Mouse (Mus musculus) hindbrain, embryonic 14.5 days (tissue): Measurements from ENCODE around the gene Ang6. TPM values are rescaled to one million over a fixed set of nuclear protein-coding genes. Genes with fewer than 3 reads are reported as not detected.
"Not testable (repeated sequence)": the region's sequence is repeated elsewhere in the genome, so short reads cannot be mapped to it uniquely, and the experiment has no call there.

Source experiments
- ATAC-seq: fragments of 200-750 bp; cut with Nextera tagmentation; 2 replicates; pipeline ENCODE4 v1.8.0; 2017; ENCODE audit warnings: moderate number of reproducible peaks, mild to moderate bottlenecking, moderate TSS enrichment, moderate library complexity; ENCODE audit not compliant: low FRiP score
- DNase-seq: peaks from one replicate; pipeline ENCODE4 v3.0.0-alpha.2; 2015; ENCODE audit warnings: low spot score
- H3K27ac ChIP-seq: fragments of 300-500 bp; sonication (generic); 2 replicates; pipeline ENCODE4 v1.5.1; 2014; ENCODE audit warnings: mild to moderate bottlenecking, moderate library complexity
- H3K27me3 ChIP-seq: fragments of 300-500 bp; sonication (generic); 2 replicates; pipeline ENCODE4 v1.6.1; 2014; ENCODE audit warnings: mild to moderate bottlenecking, low read length, mixed read lengths; ENCODE audit not compliant: control insufficient read depth, insufficient read depth
- H3K36me3 ChIP-seq: fragments of 300-500 bp; sonication (generic); replicated peaks from 2 replicates; pipeline ENCODE4 v1.6.1; 2014; ENCODE audit not compliant: control insufficient read depth, insufficient read depth
- H3K4me1 ChIP-seq: fragments of 300-500 bp; sonication (generic); replicated peaks from 2 replicates; pipeline ENCODE4 v1.6.1; 2014; ENCODE audit warnings: antibody characterized with exemption, low read length, mixed read lengths; ENCODE audit not compliant: control insufficient read depth, insufficient read depth
- H3K4me2 ChIP-seq: fragments of 300-500 bp; sonication (generic); replicated peaks from 2 replicates; pipeline ENCODE4 v1.6.1; 2014; ENCODE audit warnings: mild to moderate bottlenecking, moderate library complexity
- H3K4me3 ChIP-seq: fragments of 300-500 bp; sonication (generic); replicated peaks from 2 replicates; pipeline ENCODE4 v1.5.1; 2014; ENCODE audit warnings: mild to moderate bottlenecking, low read length
- H3K9ac ChIP-seq: fragments of 300-500 bp; sonication (generic); 2 replicates; pipeline ENCODE4 v1.6.1; 2014
- H3K9me3 ChIP-seq: fragments of 300-500 bp; sonication (generic); 2 replicates; pipeline ENCODE4 v1.6.1; 2016; ENCODE audit warnings: low read length; ENCODE audit not compliant: control insufficient read depth
- WGBS: fragments of 180-500 bp; shearing (Covaris S2); extraction: QIAGEN DNeasy Blood & Tissue Kit; methylation state at CpG from one replicate; pipeline ENCODE4 v1.1.7; 2014; 5-methylcytosine and 5-hydroxymethylcytosine counted together
- polyA plus RNA-seq: library from polyadenylated mRNA; unstranded; fragments of >200 nt; fragmentation: Nextera tagmentation; extraction: Ambion mirVana; gene quantifications from 2 replicates; pipeline ENCODE4 v1.2.1, GENCODE M21; 2014

The Ang6 gene
- polyA plus RNA-seq, 1 experiment from 2014 or later = not detected

GRCm38 (mm10) chr14:43983454-43983853, 18.6 kb downstream of the Ang6 start:
- Histone ChIP-seq H3K4me2 (no peak overlapping the region), H3K27ac (no peak overlapping the region), H3K27me3 (no peaks in the 10 kb centered on the region), H3K9ac (no peak overlapping the region), H3K4me3 (no peak overlapping the region), H3K9me3 (no peaks in the 10 kb centered on the region), H3K36me3 (no peaks in the 10 kb centered on the region), H3K4me1 (no peaks in the 10 kb centered on the region)
- ATAC-seq (no peak), DNase-seq (no peak)
- 69% methylated on average over 4 of the region's 4 CpGs for WGBS

GRCm38 (mm10) chr14:43956769-43957168, 45.3 kb downstream of the Ang6 start, which contains the start of gene Ang5:
Gene Ang5 (plus strand): TSS chr14:43957069.
- H3K27ac ChIP-seq, ATAC-seq, H3K9ac ChIP-seq, H3K36me3 ChIP-seq, H3K4me3 ChIP-seq, H3K4me1 ChIP-seq, H3K27me3 ChIP-seq, H3K4me2 ChIP-seq, DNase-seq, H3K9me3 ChIP-seq: not testable (repeated sequence)
- no CpG with 5 or more reads among the region's 2 CpGs for WGBS

GRCm38 (mm10) chr14:43955074-43955473, 47.0 kb downstream of the Ang6 start:
- not testable (repeated sequence) for H3K36me3 ChIP-seq, H3K4me1 ChIP-seq, H3K4me2 ChIP-seq, H3K9me3 ChIP-seq, DNase-seq, H3K27ac ChIP-seq, H3K4me3 ChIP-seq, ATAC-seq, H3K9ac ChIP-seq, H3K27me3 ChIP-seq
- no CpG with 5 or more reads among the region's 1 CpGs for whole genome bisulfite sequencing

GRCm38 (mm10) chr14:43953382-43953781, 48.7 kb downstream of the Ang6 start:
- H3K27me3 ChIP-seq, H3K27ac ChIP-seq, H3K36me3 ChIP-seq, H3K4me3 ChIP-seq, H3K9ac ChIP-seq, ATAC-seq, DNase-seq, H3K4me1 ChIP-seq, H3K4me2 ChIP-seq, H3K9me3 ChIP-seq: not testable (repeated sequence)
- WGBS = 91% methylated on average over 2 of the region's 2 CpGs

Other genes with a start within 250 kb of the Ang6 start
- not detected in 2 replicates for gene Gm8180, start 217.5 kb downstream of the Ang6 start, polyA plus RNA-seq
- not detected in 2 replicates for gene Ear1, start 126.8 kb downstream of the Ang6 start, polyA plus RNA-seq
- not detected in 2 replicates for gene Ear10, start 78.7 kb downstream of the Ang6 start, polyA plus RNA-seq
- 6.7 and 8.6 TPM in 2 replicates for gene Gm8113, start 76.9 kb downstream of the Ang6 start, polyA plus RNA-seq
- gene Ang5, start 45.2 kb downstream of the Ang6 start, polyA plus RNA-seq = not detected in 2 replicates
- gene Ear2, start 100.4 kb upstream of the Ang6 start, polyA plus RNA-seq = not detected in 2 replicates
- not detected in 2 replicates for gene Gm3327, start 121.6 kb upstream of the Ang6 start, polyA plus RNA-seq
- not detected in 2 replicates for gene Gm8212, start 195.4 kb upstream of the Ang6 start, polyA plus RNA-seq
- not detected in 2 replicates for gene 4930503E14Rik, start 211.0 kb upstream of the Ang6 start, polyA plus RNA-seq